ENCODE assay signal across 13 mouse cellular contexts in the genomic region with DNA sequence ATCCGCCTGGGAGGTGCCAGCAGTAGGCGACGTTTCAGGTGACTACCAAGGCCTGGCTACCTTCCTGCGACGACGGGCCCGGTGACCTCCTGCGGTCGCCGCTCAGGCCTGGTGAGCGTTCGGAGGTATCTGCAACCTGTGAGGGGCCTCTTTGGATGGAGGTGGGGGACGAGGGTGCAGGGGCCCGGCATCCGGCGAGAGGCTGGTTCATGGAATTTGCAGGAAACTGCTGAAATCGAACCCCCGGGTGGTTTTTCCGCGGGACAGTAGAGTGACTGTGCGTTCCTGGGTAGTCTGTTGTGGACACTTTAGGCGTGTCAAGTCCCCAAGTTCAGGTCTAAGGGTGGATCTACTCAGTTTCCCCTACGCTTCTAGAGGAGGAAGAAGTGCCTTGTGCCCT. TPM values are rescaled to one million over a fixed set of nuclear protein-coding genes. Genes with fewer than 3 reads are reported as not detected.
DNase-seq lines count a peak whose midpoint lies in the region; ATAC-seq and TF ChIP-seq lines count a peak whose summit lies in the region.
"Had no signal": no experiment of that assay in that cellular context is flagged by ENCODE, and none has a peak within 500 bp of the region (broad histone marks: within the 10 kb centered on the region; RNA-seq: fewer than 3 reads in every experiment).

No protein-coding gene starts in this region.

- peak overlapping the region; percentile 15; the same call in 1 of the 2 replicates for H3K4me2 ChIP-seq in forebrain, embryonic 12.5 days
- H3K4me2 ChIP-seq in forebrain, embryonic 15.5 days (replicated peaks): no peak overlapping the region
- no peak overlapping the region for H3K4me2 ChIP-seq in liver, embryonic 11.5 days
- no peak overlapping the region for H3K4me2 ChIP-seq in liver, postnatal 0 days (ENCODE audit: low read depth, low read length)
- peak overlapping the region; percentile 88 for H3K4me2 ChIP-seq in embryonic facial prominence, embryonic 15.5 days (replicated peaks)
- H3K4me2 ChIP-seq in stomach, embryonic 14.5 days (replicated peaks; ENCODE audit: low read depth, low read length): peak overlapping the region; percentile 76
- H3K4me2 ChIP-seq: neural tube, embryonic 12.5 days had no signal

- no peak for ATAC-seq in forebrain, embryonic 12.5 days (ENCODE audit: low FRiP score)
- ATAC-seq in forebrain, embryonic 15.5 days (replicated peaks): no peak
- no peak for ATAC-seq in liver, embryonic 11.5 days (replicated peaks; ENCODE audit: low FRiP score)
- no peak for ATAC-seq in liver, postnatal 0 days
- no peak for ATAC-seq in embryonic facial prominence, embryonic 15.5 days (ENCODE audit: insufficient number of reproducible peaks, low FRiP score, low TSS enrichment, low read depth)
- ATAC-seq in stomach, embryonic 14.5 days (ENCODE audit: insufficient number of reproducible peaks, insufficient read depth, low FRiP score, low read depth): no peak

- H3K9ac ChIP-seq in forebrain, embryonic 12.5 days: peak overlapping the region; percentile 44; the same call in 1 of the 2 replicates
- H3K9ac ChIP-seq in forebrain, embryonic 15.5 days (replicated peaks): no peak overlapping the region
- no peak overlapping the region for H3K9ac ChIP-seq in liver, embryonic 11.5 days (ENCODE audit: low read depth, low read length)
- H3K9ac ChIP-seq in liver, postnatal 0 days (replicated peaks): no peak overlapping the region
- no peak overlapping the region for H3K9ac ChIP-seq in embryonic facial prominence, embryonic 15.5 days
- H3K9ac ChIP-seq in stomach, embryonic 14.5 days (replicated peaks; ENCODE audit: low read depth, low read length): peak overlapping the region; percentile 41
- H3K9ac ChIP-seq: neural tube, embryonic 12.5 days had no signal

- peaks cover 25% of the 10 kb centered on the region for H3K4me1 ChIP-seq in forebrain, embryonic 12.5 days
- peaks cover 14% of the 10 kb centered on the region for H3K4me1 ChIP-seq in forebrain, embryonic 15.5 days
- H3K4me1 ChIP-seq in liver, embryonic 11.5 days (replicated peaks; ENCODE audit: control insufficient read depth, insufficient read depth, low read length): peaks cover 3% of the 10 kb centered on the region
- peaks cover 14% of the 10 kb centered on the region; the same call in 1 of the 2 replicates for H3K4me1 ChIP-seq in liver, postnatal 0 days (ENCODE audit: insufficient read depth)
- H3K4me1 ChIP-seq in embryonic facial prominence, embryonic 15.5 days: peaks cover 43% of the 10 kb centered on the region
- peaks cover 10% of the 10 kb centered on the region; the same call in 1 of the 2 replicates for H3K4me1 ChIP-seq in stomach, embryonic 14.5 days (ENCODE audit: control insufficient read depth, insufficient read depth, low read length)

- TF ChIP-seq EP300 in liver, postnatal 0 days (IDR thresholded peaks at IDR 0.05; ENCODE audit: low read depth): no peak

- H3K9me3 ChIP-seq in forebrain, embryonic 12.5 days: no peaks in the 10 kb centered on the region; the same call in 1 of the 2 replicates
- no peaks in the 10 kb centered on the region for H3K9me3 ChIP-seq in forebrain, embryonic 15.5 days
- H3K9me3 ChIP-seq in liver, embryonic 11.5 days (ENCODE audit: control insufficient read depth, low read length): peaks cover 2% of the 10 kb centered on the region; the same call in 1 of the 2 replicates
- no peaks in the 10 kb centered on the region for H3K9me3 ChIP-seq in liver, postnatal 0 days (ENCODE audit: low read length)
- H3K9me3 ChIP-seq in embryonic facial prominence, embryonic 15.5 days (replicated peaks): no peaks in the 10 kb centered on the region
- H3K9me3 ChIP-seq in stomach, embryonic 14.5 days (ENCODE audit: control insufficient read depth, low read depth, low read length): peaks cover 4% of the 10 kb centered on the region; the same call in 1 of the 2 replicates
- H3K9me3 ChIP-seq: neural tube, embryonic 12.5 days had no signal

- peak; percentile 37 for DNase-seq in liver, embryonic 11.5 days (ENCODE audit: low spot score)
- DNase-seq in liver, postnatal 0 days: no peak
- DNase-seq in adrenal gland, adult 18-20 months (ENCODE audit: low spot score in 2 of 2): no peak
- no peak for DNase-seq in gastrocnemius, postnatal 36 days
- DNase-seq: lung, adult 2 months; thymus, adult 2 months had no signal

- peaks cover 92% of the 10 kb centered on the region for H3K27me3 ChIP-seq in forebrain, embryonic 12.5 days
- peaks cover 86% of the 10 kb centered on the region for H3K27me3 ChIP-seq in forebrain, embryonic 15.5 days
- peaks cover 86% of the 10 kb centered on the region for H3K27me3 ChIP-seq in liver, embryonic 11.5 days (replicated peaks; ENCODE audit: control insufficient read depth, insufficient read depth, low read length)
- H3K27me3 ChIP-seq in liver, postnatal 0 days (ENCODE audit: insufficient read depth, low read length): peaks cover 72% of the 10 kb centered on the region
- H3K27me3 ChIP-seq in embryonic facial prominence, embryonic 15.5 days: peaks cover 78% of the 10 kb centered on the region
- H3K27me3 ChIP-seq in stomach, embryonic 14.5 days (ENCODE audit: control insufficient read depth, insufficient read depth, low read length): peaks cover 28% of the 10 kb centered on the region

- WGBS in forebrain, embryonic 12.5 days: 2% methylated on average over 23 of the region's 23 CpGs
- WGBS in forebrain, embryonic 15.5 days: under 1% methylated on average over 23 of the region's 23 CpGs
- 4% methylated on average over 23 of the region's 23 CpGs for WGBS in liver, embryonic 11.5 days
- WGBS in liver, postnatal 0 days (ENCODE audit: insufficient replicate concordance): 2% methylated on average over 23 of the region's 23 CpGs
- 9% methylated on average over 23 of the region's 23 CpGs for WGBS in embryonic facial prominence, embryonic 15.5 days
- WGBS in stomach, embryonic 14.5 days: 5% methylated on average over 23 of the region's 23 CpGs

- peak overlapping the region; percentile 28 for H3K4me3 ChIP-seq in forebrain, embryonic 12.5 days (replicated peaks)
- H3K4me3 ChIP-seq in forebrain, embryonic 15.5 days: no peak overlapping the region
- no peak overlapping the region for H3K4me3 ChIP-seq in liver, embryonic 11.5 days (ENCODE audit: low read depth, low read length)
- H3K4me3 ChIP-seq in liver, postnatal 0 days (ENCODE audit: low read depth, low read length): no peak overlapping the region
- H3K4me3 ChIP-seq in embryonic facial prominence, embryonic 15.5 days (replicated peaks): peak overlapping the region; percentile 32
- H3K4me3 ChIP-seq in stomach, embryonic 14.5 days (ENCODE audit: low read depth, low read length): peak overlapping the region; percentile 44
- H3K4me3 ChIP-seq: neural tube, embryonic 12.5 days had no signal

- H3K27ac ChIP-seq in forebrain, embryonic 12.5 days: 0 out of 2 replicates have a peak overlapping the region, but pooled peaks have one; percentile 42
- no peak overlapping the region for H3K27ac ChIP-seq in forebrain, embryonic 15.5 days (replicated peaks)
- H3K27ac ChIP-seq in liver, embryonic 11.5 days (ENCODE audit: low read depth, low read length): no peak overlapping the region
- no peak overlapping the region for H3K27ac ChIP-seq in liver, postnatal 0 days (ENCODE audit: low read depth)
- H3K27ac ChIP-seq in embryonic facial prominence, embryonic 15.5 days (replicated peaks): 0 out of 2 replicates have a peak overlapping the region, but pooled peaks have one; percentile 25
- H3K27ac ChIP-seq in stomach, embryonic 14.5 days (ENCODE audit: low read length): peak overlapping the region; percentile 66; the same call in 1 of the 2 replicates
- H3K27ac ChIP-seq: neural tube, embryonic 12.5 days had no signal

- no peaks in the 10 kb centered on the region for H3K36me3 ChIP-seq in forebrain, embryonic 12.5 days (replicated peaks)
- no peaks in the 10 kb centered on the region for H3K36me3 ChIP-seq in forebrain, embryonic 15.5 days
- H3K36me3 ChIP-seq in liver, embryonic 11.5 days (ENCODE audit: control insufficient read depth, insufficient read depth, low read length): no peaks in the 10 kb centered on the region
- H3K36me3 ChIP-seq in liver, postnatal 0 days (replicated peaks; ENCODE audit: insufficient read depth, low read length): no peaks in the 10 kb centered on the region
- no peaks in the 10 kb centered on the region for H3K36me3 ChIP-seq in embryonic facial prominence, embryonic 15.5 days
- H3K36me3 ChIP-seq in stomach, embryonic 14.5 days (ENCODE audit: control insufficient read depth, insufficient read depth, low read length): no peaks in the 10 kb centered on the region
- H3K36me3 ChIP-seq: neural tube, embryonic 12.5 days had no signal

- intact Hi-C loops in gastrocnemius, postnatal 36 days (cut with DNase I): no loop called here

- no peak for TF ChIP-seq CTCF in liver, postnatal 0 days (IDR thresholded peaks at IDR 0.05; ENCODE audit: low read depth)

RNA-seq across cellular contexts. Expression of a gene that starts 4.5 kb away (rescaled TPM):
- 6.9 and 9.5 TPM in 2 replicates for polyA plus RNA-seq in forebrain, embryonic 12.5 days (2016; fragmentation: Nextera tagmentation; extraction: Ambion mirVana)
- polyA plus RNA-seq in forebrain, embryonic 15.5 days (2015; fragmentation: Nextera tagmentation; extraction: Ambion mirVana): 0.08 and 0.49 TPM in 2 replicates
- 0.69 and 1.0 TPM in 2 replicates for polyA plus RNA-seq in liver, embryonic 11.5 days (2014; fragmentation: Nextera tagmentation; extraction: Ambion mirVana)
- polyA plus RNA-seq in liver, postnatal 0 days (2015; fragmentation: Nextera tagmentation; extraction: Ambion mirVana): not detected in 2 replicates
- 8.2 and 10.7 TPM in 2 replicates for polyA plus RNA-seq in embryonic facial prominence, embryonic 15.5 days (2015; fragmentation: Nextera tagmentation; extraction: Ambion mirVana)
- polyA plus RNA-seq in stomach, embryonic 14.5 days (2014; fragmentation: Nextera tagmentation; extraction: Ambion mirVana): 7.6 and 8.9 TPM in 2 replicates
- total RNA-seq in adrenal gland, adult 18-20 months (2021): not detected
- total RNA-seq in gastrocnemius, postnatal 36 days (2021): 10 to 100 TPM; 12.3 to 16.3 TPM
- total RNA-seq: common myeloid progenitor, adult 5-6 weeks; granulocyte monocyte progenitor cell, adult 5-6 weeks had no signal

Comparison
In these comparisons a context has a peak if more than half of its experiments do, and no peak if none do; other contexts are left out.
1. H3K27ac ChIP-seq: peak in forebrain, embryonic 12.5 days (single experiment), embryonic facial prominence, embryonic 15.5 days (single experiment) and stomach, embryonic 14.5 days (single experiment); none in forebrain, embryonic 15.5 days (single experiment), liver, embryonic 11.5 days (single experiment) and liver, postnatal 0 days (single experiment).
2. H3K4me2 ChIP-seq: peak in forebrain, embryonic 12.5 days (single experiment), embryonic facial prominence, embryonic 15.5 days (single experiment) and stomach, embryonic 14.5 days (single experiment); none in forebrain, embryonic 15.5 days (single experiment), liver, embryonic 11.5 days (single experiment) and liver, postnatal 0 days (single experiment).
3. H3K4me3 ChIP-seq: peak in forebrain, embryonic 12.5 days (single experiment), embryonic facial prominence, embryonic 15.5 days (single experiment) and stomach, embryonic 14.5 days (single experiment); none in forebrain, embryonic 15.5 days (single experiment), liver, embryonic 11.5 days (single experiment) and liver, postnatal 0 days (single experiment).
4. H3K9ac ChIP-seq: peak in forebrain, embryonic 12.5 days (single experiment) and stomach, embryonic 14.5 days (single experiment); none in forebrain, embryonic 15.5 days (single experiment), liver, embryonic 11.5 days (single experiment), liver, postnatal 0 days (single experiment) and embryonic facial prominence, embryonic 15.5 days (single experiment).